Mouse (Mus musculus) intestine, embryonic 15.5 days (tissue): ENCODE measurements around the gene Olfr771. TPM values are rescaled to one million over a fixed set of nuclear protein-coding genes. Genes with fewer than 3 reads are reported as not detected.
"Not testable (repeated sequence)": the region's sequence is repeated elsewhere in the genome, so short reads cannot be mapped to it uniquely, and the experiment has no call there.

ENCODE experiments used
- ATAC-seq: fragments of 200-750 bp; cut with Nextera tagmentation; 2 replicates; pipeline ENCODE4 v1.8.0; 2017; ENCODE audit warnings: moderate TSS enrichment, moderate library complexity
- H3K27ac ChIP-seq: fragments of 300-500 bp; sonication (generic); 2 replicates; pipeline ENCODE4 v1.5.1; 2015; ENCODE audit warnings: mild to moderate bottlenecking, inconsistent platforms
- H3K27me3 ChIP-seq: fragments of 300-500 bp; sonication (generic); replicated peaks from 2 replicates; pipeline ENCODE4 v1.6.1; 2015; ENCODE audit warnings: inconsistent platforms
- H3K36me3 ChIP-seq: fragments of 300-500 bp; sonication (generic); 2 replicates; pipeline ENCODE4 v1.6.1; 2015; ENCODE audit warnings: inconsistent platforms
- H3K4me1 ChIP-seq: fragments of 300-500 bp; sonication (generic); replicated peaks from 2 replicates; pipeline ENCODE4 v1.6.1; 2015; ENCODE audit warnings: inconsistent platforms
- H3K4me2 ChIP-seq: fragments of 300-500 bp; sonication (generic); replicated peaks from 2 replicates; pipeline ENCODE4 v1.6.1; 2015; ENCODE audit warnings: mild to moderate bottlenecking, inconsistent platforms
- H3K4me3 ChIP-seq: fragments of 300-500 bp; sonication (generic); replicated peaks from 2 replicates; pipeline ENCODE4 v1.5.1; 2015; ENCODE audit warnings: inconsistent platforms
- H3K9ac ChIP-seq: fragments of 300-500 bp; sonication (generic); 2 replicates; pipeline ENCODE4 v1.6.1; 2015; ENCODE audit warnings: inconsistent platforms
- H3K9me3 ChIP-seq: fragments of 300-500 bp; sonication (generic); 2 replicates; pipeline ENCODE4 v1.6.1; 2016; ENCODE audit warnings: inconsistent platforms
- WGBS: fragments of 180-500 bp; shearing (Covaris S2); methylation state at CpG from one replicate; pipeline ENCODE4 v1.1.7; 2015; 5-methylcytosine and 5-hydroxymethylcytosine counted together
- polyA plus RNA-seq: library from polyadenylated mRNA; unstranded; fragments of >200 nt; fragmentation: Nextera tagmentation; extraction: Ambion mirVana; gene quantifications from 2 replicates; pipeline ENCODE4 v1.2.1, GENCODE M21; 2015

Gene Olfr771
- not detected in 2 replicates for polyA plus RNA-seq

DNA sequence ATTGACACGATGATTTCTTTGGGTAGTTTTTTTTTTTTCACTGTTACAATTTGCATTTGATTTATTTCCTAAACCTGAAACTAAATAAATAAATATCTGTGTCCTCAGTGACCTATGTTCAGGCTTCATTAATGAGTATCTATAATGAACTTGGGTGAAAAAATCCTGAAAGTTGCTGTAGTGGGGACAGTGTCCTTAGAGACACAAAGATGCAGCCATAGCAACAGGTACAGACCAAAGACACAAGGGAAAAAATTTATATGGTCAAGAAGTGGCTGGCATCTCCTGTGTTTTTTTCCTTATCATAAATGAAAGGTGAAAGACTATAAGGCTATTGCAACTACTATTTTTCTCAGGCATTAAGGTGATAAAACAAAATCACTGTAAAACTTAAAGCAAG lies at the start of gene Olfr771:
TSS of gene Olfr771 (minus strand) at position 101 of the 400 bp plus-strand sequence.
- Histone ChIP-seq H3K27ac (no peak within 1 kb of the TSS), H3K9ac (no peak within 1 kb of the TSS), H3K27me3 (no peaks in the 10 kb centered on the region), H3K9me3 (no peaks in the 10 kb centered on the region), H3K4me1 (no peaks in the 10 kb centered on the region), H3K4me3 (no peak within 1 kb of the TSS), H3K36me3 (no peaks in the 10 kb centered on the region), H3K4me2 (no peak within 1 kb of the TSS)
- ATAC-seq = no peak
- 68% methylated on average over 1 of the region's 1 CpGs for WGBS

DNA sequence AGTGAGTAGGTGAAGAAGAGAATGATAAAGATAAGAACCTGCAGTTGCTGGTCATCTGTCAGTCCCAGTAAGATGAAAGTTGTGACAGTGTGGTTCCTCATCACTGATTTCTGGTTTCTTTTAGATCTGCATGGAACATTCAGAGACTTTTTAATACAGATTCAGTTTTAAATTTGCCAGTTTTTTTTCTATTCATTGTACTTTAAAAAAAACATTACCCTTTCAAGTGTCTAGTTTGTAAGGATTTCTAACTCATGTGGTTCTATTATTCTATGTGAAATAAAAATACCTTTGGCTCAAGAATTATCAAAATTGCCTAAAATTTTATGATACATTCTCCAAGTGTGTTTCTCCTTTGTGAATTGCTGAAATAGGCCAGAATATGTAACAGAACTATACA lies 22.8 kb upstream of the Olfr771 start, which contains the start of gene Olfr773:
TSS of gene Olfr773 (minus strand) at position 101 of the 400 bp plus-strand sequence.
- H3K4me1 ChIP-seq, H3K4me3 ChIP-seq, H3K27ac ChIP-seq, H3K36me3 ChIP-seq, ATAC-seq, H3K9me3 ChIP-seq, H3K4me2 ChIP-seq, H3K27me3 ChIP-seq, H3K9ac ChIP-seq: not testable (repeated sequence)

DNA sequence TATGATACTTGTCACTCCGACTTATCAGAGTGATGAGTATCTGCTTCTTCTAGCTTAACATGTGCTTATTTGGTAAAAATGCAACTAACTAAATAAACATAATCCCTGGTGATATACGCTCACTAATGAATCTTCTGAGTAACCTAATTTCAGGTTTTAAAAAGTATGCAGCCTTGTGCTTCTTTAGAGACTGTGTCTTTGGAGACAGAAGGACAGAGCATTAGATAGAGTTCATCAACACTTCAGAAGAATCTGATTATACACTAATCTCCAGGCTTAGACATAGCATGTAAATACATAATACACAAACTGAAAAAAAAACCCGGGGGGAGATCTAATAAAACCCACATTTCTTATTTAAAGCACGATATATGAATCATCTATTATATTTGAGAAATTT lies 13.3 kb upstream of the Olfr771 start, which contains the start of gene Olfr772:
TSS of gene Olfr772 (minus strand) at position 101 of the 400 bp plus-strand sequence.
- H3K9ac ChIP-seq, H3K4me1 ChIP-seq, H3K4me3 ChIP-seq, H3K27me3 ChIP-seq, H3K27ac ChIP-seq, H3K36me3 ChIP-seq, H3K4me2 ChIP-seq, H3K9me3 ChIP-seq, ATAC-seq: not testable (repeated sequence)
- 73% methylated on average over 4 of the region's 4 CpGs for WGBS

DNA sequence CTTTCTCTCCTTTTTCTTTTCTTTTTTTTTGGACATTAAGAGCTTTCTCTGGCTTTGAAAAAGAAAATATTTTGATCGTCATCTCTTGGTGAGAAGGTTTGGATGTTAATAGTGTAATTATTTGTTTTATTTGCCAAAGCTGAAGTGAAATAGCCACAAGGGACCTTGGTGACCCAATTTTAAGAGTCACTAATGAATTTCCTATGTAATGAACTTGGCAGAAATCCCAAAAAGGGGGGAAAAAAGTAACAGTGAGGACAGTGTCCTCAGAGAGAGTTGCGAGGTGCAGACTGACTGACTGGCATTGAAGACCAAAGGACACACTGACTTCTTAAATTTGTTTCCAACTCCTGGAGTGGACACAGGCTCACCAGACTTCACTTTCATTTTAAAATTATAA lies 25.7 kb downstream of the Olfr771 start, which contains the start of gene Olfr770:
TSS of gene Olfr770 (minus strand) at position 101 of the 400 bp plus-strand sequence.
- H3K27ac ChIP-seq = no peak within 1 kb of the TSS
- H3K4me2 ChIP-seq = no peak within 1 kb of the TSS
- no peaks in the 10 kb centered on the region for H3K4me1 ChIP-seq
- H3K9me3 ChIP-seq = no peaks in the 10 kb centered on the region
- no peak within 1 kb of the TSS for H3K9ac ChIP-seq
- 86% methylated on average over 2 of the region's 2 CpGs for WGBS
- no peaks in the 10 kb centered on the region for H3K27me3 ChIP-seq
- ATAC-seq = no peak
- no peaks in the 10 kb centered on the region for H3K36me3 ChIP-seq
- no peak within 1 kb of the TSS for H3K4me3 ChIP-seq

DNA sequence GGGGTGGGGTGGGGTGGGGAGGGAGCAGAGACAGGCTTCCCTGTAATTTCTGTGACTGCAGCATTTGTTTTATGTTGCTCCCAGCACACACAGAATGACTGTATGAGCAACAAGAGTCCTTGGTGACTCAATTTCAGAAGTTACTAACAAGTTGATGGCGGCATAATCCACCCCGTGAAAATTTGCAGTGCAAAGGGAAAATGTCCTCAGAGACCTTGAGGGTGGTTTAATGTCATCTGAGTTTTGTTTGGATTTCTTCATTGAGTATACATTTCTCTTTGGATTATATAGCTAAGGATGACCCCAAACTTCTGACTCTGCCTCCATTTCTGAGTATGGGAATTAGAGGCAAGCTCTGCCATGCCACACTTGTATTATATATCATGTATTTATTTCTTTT lies 46.8 kb downstream of the Olfr771 start, which contains the start of gene Olfr769:
TSS of gene Olfr769 (minus strand) at position 101 of the 400 bp plus-strand sequence.
- Histone ChIP-seq H3K9ac (no peak within 1 kb of the TSS), H3K4me1 (no peaks in the 10 kb centered on the region), H3K4me3 (no peak within 1 kb of the TSS), H3K27me3 (no peaks in the 10 kb centered on the region), H3K4me2 (no peak within 1 kb of the TSS), H3K9me3 (no peaks in the 10 kb centered on the region), H3K27ac (no peak within 1 kb of the TSS), H3K36me3 (no peaks in the 10 kb centered on the region)
- 76% methylated on average over 2 of the region's 2 CpGs for whole genome bisulfite sequencing
- no peak for ATAC-seq

DNA sequence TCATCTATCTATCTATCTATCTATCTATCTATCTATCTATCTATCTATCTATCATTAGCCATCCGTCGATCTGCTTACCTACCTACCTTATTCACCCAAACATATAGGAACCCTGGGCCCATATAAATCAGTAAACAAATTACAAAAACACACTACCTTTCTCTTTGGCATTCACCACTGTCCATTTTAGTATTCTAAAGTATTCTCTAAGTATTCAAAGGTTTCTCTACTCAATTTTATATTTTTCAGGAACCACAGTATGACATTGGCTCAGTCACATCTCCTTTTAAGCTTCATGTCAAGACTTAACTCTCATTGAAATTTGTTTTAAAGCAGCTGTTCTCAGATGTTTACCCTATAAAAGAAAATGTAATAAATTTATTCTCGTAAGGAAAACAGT lies 49.4 kb downstream of the Olfr771 start:
- no peak overlapping the region for H3K9ac ChIP-seq
- H3K36me3 ChIP-seq = no peaks in the 10 kb centered on the region
- no peaks in the 10 kb centered on the region for H3K27me3 ChIP-seq
- H3K4me2 ChIP-seq = no peak overlapping the region
- H3K27ac ChIP-seq = no peak overlapping the region
- H3K4me1 ChIP-seq = no peaks in the 10 kb centered on the region
- H3K4me3 ChIP-seq = no peak overlapping the region
- ATAC-seq = no peak
- WGBS = 86% methylated on average over 3 of the region's 3 CpGs
- no peaks in the 10 kb centered on the region for H3K9me3 ChIP-seq

Other genes starting within 250 kb of the Olfr771 start
- 11.7 and 12.0 TPM in 2 replicates for gene Rdh5, start 241.9 kb downstream of the Olfr771 start, polyA plus RNA-seq
- 194 and 203 TPM in 2 replicates for gene Bloc1s1, start 240.7 kb downstream of the Olfr771 start, polyA plus RNA-seq
- 2.9 and 3.8 TPM in 2 replicates for gene Itga7, start 230.9 kb downstream of the Olfr771 start, polyA plus RNA-seq
- gene Mettl7b, start 203.8 kb downstream of the Olfr771 start, polyA plus RNA-seq = 12.0 and 12.3 TPM in 2 replicates
- not detected in 2 replicates for gene Olfr9, start 175.3 kb downstream of the Olfr771 start, polyA plus RNA-seq
- gene Olfr763, start 154.0 kb downstream of the Olfr771 start, polyA plus RNA-seq = not detected in 2 replicates
- gene Olfr764-ps1, start 124.9 kb downstream of the Olfr771 start, polyA plus RNA-seq = not detected in 2 replicates
- not detected in 2 replicates for gene Olfr765, start 114.8 kb downstream of the Olfr771 start, polyA plus RNA-seq
- not detected in 2 replicates for gene Olfr766-ps1, start 95.8 kb downstream of the Olfr771 start, polyA plus RNA-seq
- not detected in 2 replicates for gene Olfr767, start 81.8 kb downstream of the Olfr771 start, polyA plus RNA-seq
- gene Olfr768, start 65.4 kb downstream of the Olfr771 start, polyA plus RNA-seq = not detected in 2 replicates
- not detected in 2 replicates for gene Olfr769, start 46.9 kb downstream of the Olfr771 start, polyA plus RNA-seq
- gene Olfr770, start 25.8 kb downstream of the Olfr771 start, polyA plus RNA-seq = not detected in 2 replicates
- gene Olfr772, start 13.2 kb upstream of the Olfr771 start, polyA plus RNA-seq = not detected in 2 replicates
- gene Olfr773, start 22.7 kb upstream of the Olfr771 start, polyA plus RNA-seq = not detected in 2 replicates
- gene Olfr774, start 71.5 kb upstream of the Olfr771 start, polyA plus RNA-seq = not detected in 2 replicates
- gene Olfr775, start 83.7 kb upstream of the Olfr771 start, polyA plus RNA-seq = not detected in 2 replicates
- gene Olfr776, start 94.4 kb upstream of the Olfr771 start, polyA plus RNA-seq = not detected in 2 replicates
- gene Olfr777, start 106.7 kb upstream of the Olfr771 start, polyA plus RNA-seq = not detected in 2 replicates
- gene Olfr780, start 153.4 kb upstream of the Olfr771 start, polyA plus RNA-seq = not detected in 2 replicates
- gene Olfr781, start 164.1 kb upstream of the Olfr771 start, polyA plus RNA-seq = not detected in 2 replicates
- gene Olfr782, start 184.1 kb upstream of the Olfr771 start, polyA plus RNA-seq = not detected in 2 replicates
- 0.09 TPM in 1 of 2 replicates, not detected in the other for gene Olfr784, start 219.3 kb upstream of the Olfr771 start, polyA plus RNA-seq
- not detected in 2 replicates for gene Olfr785, start 240.7 kb upstream of the Olfr771 start, polyA plus RNA-seq